Mouse (Mus musculus) heart, embryonic 16.5 days (tissue): ENCODE data around the gene Mcf2l. TPM values are rescaled to one million over a fixed set of nuclear protein-coding genes. Genes with fewer than 3 reads are reported as not detected.
A peak's percentile ranks its signal among the peaks of the same experiment; 100 is the strongest.

Source experiments
- ATAC-seq: fragments of 200-750 bp; cut with Nextera tagmentation; replicated peaks from 2 replicates; pipeline ENCODE4 v1.8.0; 2017; ENCODE audit warnings: moderate number of reproducible peaks; ENCODE audit not compliant: insufficient read depth, low FRiP score; ENCODE audit errors: extremely low read depth
- H3K27ac ChIP-seq: fragments of 300-500 bp; sonication (generic); 2 replicates; pipeline ENCODE4 v1.5.1; 2014; ENCODE audit warnings: mild to moderate bottlenecking, low read length, control low read depth, moderate library complexity
- H3K27me3 ChIP-seq: fragments of 300-500 bp; sonication (generic); 2 replicates; pipeline ENCODE4 v1.6.1; 2014; ENCODE audit warnings: low read length, mixed read lengths; ENCODE audit not compliant: control insufficient read depth, insufficient read depth
- H3K36me3 ChIP-seq: fragments of 300-500 bp; sonication (generic); 2 replicates; pipeline ENCODE4 v1.6.1; 2014; ENCODE audit not compliant: control insufficient read depth, insufficient read depth
- H3K4me1 ChIP-seq: fragments of 300-500 bp; sonication (generic); 2 replicates; pipeline ENCODE4 v1.6.1; 2014; ENCODE audit warnings: low read length, mixed read lengths; ENCODE audit not compliant: control insufficient read depth, insufficient read depth
- H3K4me2 ChIP-seq: fragments of 300-500 bp; sonication (generic); 2 replicates; pipeline ENCODE4 v1.6.1; 2014; ENCODE audit warnings: low read depth, mild to moderate bottlenecking, control low read depth, low read length
- H3K4me3 ChIP-seq: fragments of 300-500 bp; sonication (generic); 2 replicates; pipeline ENCODE4 v1.5.1; 2014; ENCODE audit warnings: mild to moderate bottlenecking, control low read depth, low read length
- H3K9ac ChIP-seq: fragments of 300-500 bp; sonication (generic); 2 replicates; pipeline ENCODE4 v1.6.1; 2014; ENCODE audit warnings: low read length, control low read depth
- H3K9me3 ChIP-seq: fragments of 300-500 bp; sonication (generic); replicated peaks from 2 replicates; pipeline ENCODE4 v1.6.1; 2016; ENCODE audit warnings: low read length; ENCODE audit not compliant: control insufficient read depth
- WGBS: fragments of 180-500 bp; shearing (Covaris S2); extraction: QIAGEN DNeasy Blood & Tissue Kit; methylation state at CpG from one replicate; pipeline ENCODE4 v1.1.7; 2014; 5-methylcytosine and 5-hydroxymethylcytosine counted together
- polyA plus RNA-seq: library from polyadenylated mRNA; unstranded; fragments of >200 nt; fragmentation: Nextera tagmentation; extraction: Ambion mirVana; gene quantifications from 2 replicates; pipeline ENCODE4 v1.2.1, GENCODE M21; 2015

Gene Mcf2l
- polyA plus RNA-seq, 1 experiment from 2014 or later: 11.1 TPM

DNA sequence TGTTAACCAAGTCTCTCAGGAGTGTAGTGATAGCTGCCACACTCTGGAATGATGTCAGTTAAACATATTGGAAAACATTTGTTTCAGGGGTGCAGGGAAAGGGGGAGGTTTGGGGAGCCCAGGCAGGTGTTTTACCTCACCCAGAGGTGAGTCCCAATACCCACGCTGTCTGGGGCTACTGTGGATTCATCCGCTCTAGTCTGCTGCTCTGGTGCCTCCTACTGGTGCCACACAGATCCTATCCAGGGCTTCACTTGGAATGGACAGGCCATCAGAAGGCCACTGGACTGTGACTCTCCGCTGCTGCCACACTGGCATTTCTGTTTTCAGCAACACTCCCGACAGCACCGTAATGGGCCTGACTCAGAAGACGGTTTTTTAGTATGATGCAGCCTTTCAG lies 7.8 kb upstream of the Mcf2l start:
- Histone ChIP-seq H3K27ac (no peak overlapping the region), H3K9me3 (no peaks in the 10 kb centered on the region), H3K4me2 (no peak overlapping the region), H3K36me3 (peaks cover 14% of the 10 kb centered on the region), H3K4me1 (no peaks in the 10 kb centered on the region), H3K9ac (no peak overlapping the region), H3K4me3 (no peak overlapping the region), H3K27me3 (no peaks in the 10 kb centered on the region)
- ATAC-seq: no peak
- 71% methylated on average over 6 of the region's 6 CpGs for WGBS

DNA sequence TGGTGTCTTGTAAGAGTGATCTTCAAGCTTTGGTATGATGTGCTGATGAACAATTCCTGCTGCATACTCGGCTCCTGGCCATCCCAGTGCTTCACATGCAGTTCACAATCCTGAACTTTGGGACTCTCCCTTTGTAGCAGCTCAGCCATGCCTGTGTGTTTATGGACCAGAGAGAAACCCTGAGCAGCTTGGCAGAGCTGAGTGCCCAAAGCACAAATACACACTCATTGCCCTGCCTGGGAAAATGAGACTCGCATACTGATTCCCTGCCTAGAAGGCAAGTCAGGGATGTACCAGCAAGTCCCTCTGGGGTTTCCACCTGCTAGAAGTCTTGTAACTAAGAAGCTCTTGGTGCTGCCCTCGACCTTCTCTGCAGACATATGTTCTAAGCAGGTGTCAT lies 3.9 kb upstream of the Mcf2l start:
- no peaks in the 10 kb centered on the region for H3K36me3 ChIP-seq
- no peak overlapping the region for H3K4me3 ChIP-seq
- H3K9ac ChIP-seq: no peak overlapping the region
- H3K4me2 ChIP-seq: no peak overlapping the region
- H3K9me3 ChIP-seq: no peaks in the 10 kb centered on the region
- WGBS: 70% methylated on average over 3 of the region's 3 CpGs
- H3K4me1 ChIP-seq: peaks cover 11% of the 10 kb centered on the region
- ATAC-seq: no peak
- H3K27me3 ChIP-seq: peaks cover 6% of the 10 kb centered on the region
- H3K27ac ChIP-seq: no peak overlapping the region

DNA sequence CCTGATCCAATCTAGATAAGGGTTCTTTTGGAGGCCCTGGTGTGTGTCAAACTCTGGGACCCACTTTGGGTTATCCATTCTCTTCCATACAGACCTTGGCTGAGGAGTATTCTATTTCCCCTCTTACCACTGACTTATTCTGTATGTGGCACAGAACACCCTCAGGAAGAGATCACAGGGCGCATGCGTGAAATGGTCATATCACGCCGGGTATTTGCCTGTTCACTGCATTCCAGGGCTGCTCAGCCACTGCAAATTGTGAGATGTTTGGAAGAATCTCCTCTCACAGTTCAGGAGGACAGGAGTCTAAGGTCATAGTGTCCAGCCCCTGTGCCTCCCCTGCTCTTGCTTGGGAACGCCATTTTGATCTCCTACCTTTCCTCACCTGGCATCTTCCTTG lies 3.0 kb upstream of the Mcf2l start:
- Histone ChIP-seq H3K27ac (no peak overlapping the region), H3K27me3 (peaks cover 11% of the 10 kb centered on the region), H3K9ac (no peak overlapping the region), H3K36me3 (no peaks in the 10 kb centered on the region), H3K4me3 (no peak overlapping the region), H3K4me1 (peaks cover 11% of the 10 kb centered on the region), H3K9me3 (no peaks in the 10 kb centered on the region), H3K4me2 (no peak overlapping the region)
- 81% methylated on average over 5 of the region's 5 CpGs for WGBS
- ATAC-seq: no peak

DNA sequence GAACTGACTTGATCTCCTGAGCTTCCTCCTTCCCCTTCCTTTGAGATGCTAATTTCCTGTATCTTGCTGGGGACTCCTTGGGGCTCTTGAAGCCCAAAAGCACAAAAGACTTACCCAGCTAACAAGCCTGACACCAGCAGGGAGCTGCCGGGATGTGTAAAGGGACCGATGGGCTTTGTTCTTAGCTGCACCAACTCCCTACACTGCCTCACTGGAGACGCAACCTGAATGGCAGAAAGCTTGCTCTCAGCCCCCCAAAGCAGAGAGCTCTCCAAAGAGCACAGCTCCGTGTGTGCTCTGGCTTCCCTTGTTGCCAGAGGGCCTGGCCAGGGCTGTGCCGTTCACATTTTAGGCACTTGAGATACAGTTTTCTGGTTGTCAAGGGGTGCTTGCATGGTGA lies 2.1 kb upstream of the Mcf2l start:
- Histone ChIP-seq H3K4me1 (peaks cover 11% of the 10 kb centered on the region), H3K27me3 (peaks cover 11% of the 10 kb centered on the region), H3K4me2 (no peak overlapping the region), H3K36me3 (no peaks in the 10 kb centered on the region), H3K4me3 (no peak overlapping the region), H3K9me3 (no peaks in the 10 kb centered on the region), H3K9ac (0 out of 2 replicates have a peak overlapping the region, but pooled peaks have one; percentile 26), H3K27ac (no peak overlapping the region)
- no peak for ATAC-seq
- 12% methylated on average over 5 of the region's 5 CpGs for WGBS

DNA sequence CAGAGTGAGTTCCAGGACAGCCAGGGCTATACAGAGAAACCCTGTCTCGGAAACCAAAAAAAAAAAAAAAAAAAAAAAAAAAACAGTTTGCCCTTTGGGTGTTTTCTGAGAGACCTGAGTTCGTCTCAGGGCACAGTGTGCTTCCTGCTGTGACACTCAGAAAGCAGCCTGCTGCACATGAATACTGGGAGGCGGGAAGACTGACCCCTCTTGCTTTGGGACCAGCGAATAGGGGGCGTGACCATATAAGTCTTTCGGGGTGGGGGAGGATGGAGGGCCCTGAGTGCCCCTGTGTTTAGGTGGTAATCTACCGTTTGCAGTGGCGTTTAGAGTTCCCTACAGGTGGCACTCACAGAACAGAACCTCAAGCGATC lies 636 bp upstream of the Mcf2l start:
- Histone ChIP-seq H3K4me3 (peak overlapping the region; percentile 75), H3K9ac (peak overlapping the region; percentile 68; the same call in 1 of the 2 replicates), H3K27ac (no peak overlapping the region), H3K4me2 (peak overlapping the region; percentile 97), H3K9me3 (no peaks in the 10 kb centered on the region), H3K27me3 (peaks cover 11% of the 10 kb centered on the region), H3K36me3 (no peaks in the 10 kb centered on the region), H3K4me1 (peaks cover 11% of the 10 kb centered on the region)
- WGBS: 9% methylated on average over 8 of the region's 9 CpGs
- ATAC-seq: no peak

DNA sequence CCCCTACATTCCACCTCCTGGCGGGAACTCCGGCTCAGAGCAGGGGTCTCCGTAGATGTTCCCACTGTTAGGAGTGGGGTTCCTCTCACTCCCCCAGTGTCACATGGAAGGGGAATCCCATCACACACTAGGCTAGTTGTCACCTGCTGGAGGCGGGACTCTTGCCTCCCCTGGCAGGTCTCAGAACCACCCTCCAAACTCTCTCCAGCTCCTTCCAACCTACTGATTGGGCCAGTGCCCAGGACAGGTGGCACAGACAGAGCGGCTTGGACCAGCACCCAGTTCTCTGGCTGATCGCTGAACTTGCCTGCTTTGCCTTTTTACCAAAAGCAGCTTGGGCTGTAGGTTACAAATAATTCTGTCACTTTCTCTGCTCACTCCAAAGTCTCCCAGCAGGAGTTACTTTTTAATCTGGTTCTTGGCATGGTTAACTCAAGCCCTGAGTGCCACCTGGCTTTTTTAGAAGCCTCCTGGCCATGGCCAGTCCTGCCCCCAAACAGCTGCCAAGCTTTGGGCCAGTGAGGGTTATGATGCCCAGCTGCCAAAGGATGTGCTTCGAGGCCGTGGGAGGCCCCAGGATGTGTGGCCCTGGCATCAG lies 687 bp downstream of the Mcf2l start:
- no peaks in the 10 kb centered on the region for H3K36me3 ChIP-seq
- H3K9me3 ChIP-seq: no peaks in the 10 kb centered on the region
- peak overlapping the region; percentile 97 for H3K4me2 ChIP-seq
- no peak for ATAC-seq
- peaks cover 11% of the 10 kb centered on the region for H3K4me1 ChIP-seq
- WGBS: 31% methylated on average over 8 of the region's 8 CpGs
- H3K4me3 ChIP-seq: peak overlapping the region; percentile 75
- H3K9ac ChIP-seq: peak overlapping the region; percentile 68; the same call in 1 of the 2 replicates
- H3K27ac ChIP-seq: no peak overlapping the region
- peaks cover 11% of the 10 kb centered on the region for H3K27me3 ChIP-seq

DNA sequence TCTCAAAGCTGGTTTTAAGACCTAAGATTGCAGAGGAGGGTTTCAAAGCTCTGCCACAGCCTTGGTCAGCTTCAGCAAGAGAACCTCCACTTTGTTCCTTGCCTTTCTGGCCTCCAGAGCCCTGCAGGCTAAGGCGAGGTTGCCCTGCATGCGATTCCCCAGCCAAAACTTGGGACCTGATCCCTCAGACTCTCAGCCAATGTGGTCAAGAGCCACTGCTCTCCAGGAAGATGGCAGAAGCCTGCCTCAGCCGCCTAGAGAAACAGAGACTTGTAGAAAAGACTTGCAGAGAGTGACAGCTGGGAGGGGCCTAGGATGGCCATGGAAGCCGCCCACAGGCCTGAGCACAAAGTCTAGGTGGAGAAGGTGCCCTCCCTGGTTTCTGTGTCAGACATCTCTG lies 1.4 kb downstream of the Mcf2l start:
- Histone ChIP-seq H3K4me3 (no peak overlapping the region), H3K4me1 (peaks cover 11% of the 10 kb centered on the region), H3K4me2 (no peak overlapping the region), H3K27ac (no peak overlapping the region), H3K27me3 (peaks cover 11% of the 10 kb centered on the region), H3K36me3 (no peaks in the 10 kb centered on the region), H3K9me3 (no peaks in the 10 kb centered on the region), H3K9ac (no peak overlapping the region)
- WGBS: 74% methylated on average over 4 of the region's 4 CpGs
- ATAC-seq: no peak

DNA sequence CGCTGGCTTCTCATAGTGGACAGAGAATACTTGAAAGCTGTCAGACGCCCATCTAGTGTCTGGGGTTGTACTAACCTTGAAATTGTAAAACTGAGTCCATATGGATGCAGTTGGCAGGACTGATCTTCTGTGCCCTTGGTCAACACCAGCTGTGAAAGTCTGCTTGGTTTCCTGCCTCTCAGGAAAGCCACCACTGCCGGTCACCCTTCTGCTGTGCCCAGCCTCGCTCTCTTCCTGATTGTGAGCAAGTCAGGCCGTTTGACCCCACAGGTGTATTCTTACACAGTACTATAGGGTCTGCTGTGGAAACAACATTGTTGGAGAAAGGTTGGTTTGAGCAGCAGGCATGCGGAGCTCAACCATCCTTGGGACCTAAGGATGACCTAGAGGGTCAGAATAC lies 3.5 kb downstream of the Mcf2l start:
- 79% methylated on average over 6 of the region's 6 CpGs for WGBS
- Histone ChIP-seq H3K27me3 (peaks cover 11% of the 10 kb centered on the region; the same call in 1 of the 2 replicates), H3K4me2 (no peak overlapping the region), H3K27ac (no peak overlapping the region), H3K9ac (no peak overlapping the region), H3K9me3 (no peaks in the 10 kb centered on the region), H3K4me1 (peaks cover 4% of the 10 kb centered on the region), H3K36me3 (no peaks in the 10 kb centered on the region), H3K4me3 (no peak overlapping the region)
- no peak for ATAC-seq

DNA sequence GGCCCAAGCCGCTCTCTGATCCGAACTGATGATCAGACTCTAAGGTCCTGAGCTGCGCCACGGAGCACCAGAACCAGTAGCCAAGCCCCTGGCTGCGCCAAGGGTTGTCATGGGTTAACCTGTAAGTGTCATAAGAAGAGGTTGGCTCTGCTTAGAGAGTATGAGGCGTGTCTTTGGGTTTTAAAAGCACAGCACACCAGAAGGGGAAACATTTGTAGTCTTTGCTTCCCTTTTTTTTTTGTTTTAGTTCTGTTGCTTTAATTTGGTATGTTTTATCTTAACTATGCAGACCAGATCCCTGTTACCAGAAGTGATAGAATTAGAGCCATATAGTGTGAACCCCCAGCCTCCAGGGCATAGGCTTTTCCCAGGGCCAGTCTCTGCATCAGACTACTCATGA lies 6.6 kb downstream of the Mcf2l start:
- 82% methylated on average over 6 of the region's 6 CpGs for WGBS
- Histone ChIP-seq H3K36me3 (no peaks in the 10 kb centered on the region), H3K27me3 (no peaks in the 10 kb centered on the region), H3K4me1 (peaks cover 5% of the 10 kb centered on the region), H3K4me2 (no peak overlapping the region), H3K27ac (no peak overlapping the region), H3K9me3 (no peaks in the 10 kb centered on the region), H3K4me3 (no peak overlapping the region), H3K9ac (no peak overlapping the region)
- no peak for ATAC-seq
